Mouse (Mus musculus): ENCODE results near the gene Gm13089.
"Not testable (repeated sequence)": the region's sequence is repeated elsewhere in the genome, so short reads cannot be mapped to it uniquely, and the experiment has no call there.

Gm13089 gene

GRCm38 (mm10) chr4:143702611-143703010 lies at the start of gene Gm13089:
Gm13089 (minus strand) TSS chr4:143702711.
- no peak for DNase-seq (ENCODE audit: low spot score in 2 of 2)

- no peak for DNase-seq (ENCODE audit: low spot score in 2 of 2)
Observed at GRCm38 (mm10) chr4:143719155-143719554, 16.6 kb upstream of the Gm13089 start, which contains the start of gene Gm13078. Gm13078 (plus strand) TSS chr4:143719455.

GRCm38 (mm10) chr4:143657146-143657545 lies 45.4 kb downstream of the Gm13089 start, which contains the start of gene Gm13088:
Gm13088 (minus strand) TSS chr4:143657246.
- DNase-seq (ENCODE audit: low spot score in 2 of 2), result not testable (repeated sequence)
